Mouse (Mus musculus): ENCODE results near the gene Ptprd. TPM values are rescaled to one million over a fixed set of nuclear protein-coding genes. Genes with fewer than 3 reads are reported as not detected.

Gene Ptprd
- polyA plus RNA-seq, 1 experiment from 2014 or later, result 145 TPM

GRCm38 (mm10) chr4:77277913-77278312, 933.8 kb downstream of the Ptprd start:
- ATAC-seq (ENCODE audit: low read depth), result no peak
- Histone ChIP-seq H3K4me1 (ENCODE audit: control insufficient read depth, insufficient read depth, low read length) (no peaks in the 10 kb centered on the region), H3K27ac (ENCODE audit: low read depth, low read length) (no peak overlapping the region), H3K27me3 (ENCODE audit: control insufficient read depth, insufficient read depth, low read length) (no peaks in the 10 kb centered on the region), H3K9me3 (ENCODE audit: control insufficient read depth, low read length) (no peaks in the 10 kb centered on the region), H3K4me2 (ENCODE audit: low read depth, low read length) (no peak overlapping the region), H3K4me3 (ENCODE audit: low read depth, low read length) (no peak overlapping the region), H3K9ac (replicated peaks; ENCODE audit: low read depth, low read length) (no peak overlapping the region), H3K36me3 (ENCODE audit: control insufficient read depth, insufficient read depth, low read length) (no peaks in the 10 kb centered on the region)
- 45% methylated on average over 4 of the region's 4 CpGs for WGBS

DNA sequence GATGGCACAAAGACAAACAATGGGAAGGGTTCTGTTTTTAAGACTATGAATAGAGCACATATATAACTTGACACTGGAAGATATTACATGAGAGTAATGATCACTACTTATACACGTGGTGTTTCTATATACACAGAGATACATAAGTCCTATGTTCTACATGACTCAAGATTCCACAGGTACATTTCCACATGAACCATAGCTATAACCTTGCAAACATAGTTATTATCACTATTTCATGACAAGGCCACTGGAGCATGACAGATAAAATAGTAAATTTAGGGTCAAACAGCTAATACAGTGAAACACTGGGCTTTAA, 951.8 kb downstream of the Ptprd start:
- Histone ChIP-seq H3K27ac (ENCODE audit: low read depth, low read length) (no peak overlapping the region), H3K9me3 (ENCODE audit: control insufficient read depth, low read length) (no peaks in the 10 kb centered on the region), H3K4me3 (ENCODE audit: low read depth, low read length) (no peak overlapping the region), H3K4me1 (ENCODE audit: control insufficient read depth, insufficient read depth, low read length) (no peaks in the 10 kb centered on the region; the same call in 1 of the 2 replicates), H3K9ac (replicated peaks; ENCODE audit: low read depth, low read length) (no peak overlapping the region), H3K4me2 (ENCODE audit: low read depth, low read length) (no peak overlapping the region), H3K27me3 (ENCODE audit: control insufficient read depth, insufficient read depth, low read length) (no peaks in the 10 kb centered on the region), H3K36me3 (ENCODE audit: control insufficient read depth, insufficient read depth, low read length) (no peaks in the 10 kb centered on the region)
- WGBS, result 56% methylated on average over 1 of the region's 1 CpGs
- no peak; the same call in 1 of the 2 replicates for ATAC-seq (ENCODE audit: low read depth)

- Histone ChIP-seq H3K27ac (ENCODE audit: low read depth, low read length) (no peak overlapping the region), H3K4me2 (ENCODE audit: low read depth, low read length) (no peak overlapping the region), H3K27me3 (ENCODE audit: control insufficient read depth, insufficient read depth, low read length) (no peaks in the 10 kb centered on the region), H3K4me1 (ENCODE audit: control insufficient read depth, insufficient read depth, low read length) (no peaks in the 10 kb centered on the region; the same call in 1 of the 2 replicates), H3K9me3 (ENCODE audit: control insufficient read depth, low read length) (no peaks in the 10 kb centered on the region), H3K36me3 (ENCODE audit: control insufficient read depth, insufficient read depth, low read length) (no peaks in the 10 kb centered on the region), H3K4me3 (ENCODE audit: low read depth, low read length) (no peak overlapping the region), H3K9ac (replicated peaks; ENCODE audit: low read depth, low read length) (no peak overlapping the region)
- ATAC-seq (ENCODE audit: low read depth), result peak; percentile 90
- 36% methylated on average over 8 of the region's 8 CpGs for WGBS
Observed at GRCm38 (mm10) chr4:77259250-77259971, 952.4 kb downstream of the Ptprd start.

- no peak overlapping the region for H3K4me2 ChIP-seq (ENCODE audit: low read depth, low read length)
- no peaks in the 10 kb centered on the region for H3K4me1 ChIP-seq (ENCODE audit: control insufficient read depth, insufficient read depth, low read length)
- WGBS, result 38% methylated on average over 4 of the region's 4 CpGs
- H3K9ac ChIP-seq (replicated peaks; ENCODE audit: low read depth, low read length), result no peak overlapping the region
- no peaks in the 10 kb centered on the region for H3K36me3 ChIP-seq (ENCODE audit: control insufficient read depth, insufficient read depth, low read length)
- H3K27me3 ChIP-seq (ENCODE audit: control insufficient read depth, insufficient read depth, low read length), result no peaks in the 10 kb centered on the region
- no peaks in the 10 kb centered on the region for H3K9me3 ChIP-seq (ENCODE audit: control insufficient read depth, low read length)
- H3K27ac ChIP-seq (ENCODE audit: low read depth, low read length), result no peak overlapping the region
- ATAC-seq (ENCODE audit: low read depth), result peak; percentile 65
- no peak overlapping the region for H3K4me3 ChIP-seq (ENCODE audit: low read depth, low read length)
Observed at GRCm38 (mm10) chr4:77251188-77251587, 960.6 kb downstream of the Ptprd start.

DNA sequence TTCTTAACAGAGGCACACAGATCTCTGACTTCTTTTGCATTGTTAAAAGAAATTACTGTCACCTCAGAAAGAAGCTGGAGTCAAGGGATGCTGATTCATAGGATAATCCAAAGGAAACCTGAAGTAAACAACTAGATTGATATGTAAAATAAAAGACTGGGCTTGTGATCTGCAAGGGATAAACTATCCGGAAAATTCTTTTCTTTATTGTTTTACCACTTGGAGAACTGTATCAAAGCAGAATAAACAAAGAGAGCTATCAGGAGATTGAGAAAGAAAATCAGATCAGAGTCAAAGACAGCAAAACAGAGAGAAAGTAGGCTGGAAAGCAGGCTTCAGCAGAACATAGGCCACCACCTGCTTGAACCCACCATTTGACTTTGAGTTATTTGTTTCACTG, 962.0 kb downstream of the Ptprd start:
- no peaks in the 10 kb centered on the region for H3K27me3 ChIP-seq (ENCODE audit: control insufficient read depth, insufficient read depth, low read length)
- no peaks in the 10 kb centered on the region for H3K4me1 ChIP-seq (ENCODE audit: control insufficient read depth, insufficient read depth, low read length)
- H3K9ac ChIP-seq (replicated peaks; ENCODE audit: low read depth, low read length), result no peak overlapping the region
- no peak overlapping the region for H3K4me2 ChIP-seq (ENCODE audit: low read depth, low read length)
- H3K27ac ChIP-seq (ENCODE audit: low read depth, low read length), result no peak overlapping the region
- no peaks in the 10 kb centered on the region for H3K36me3 ChIP-seq (ENCODE audit: control insufficient read depth, insufficient read depth, low read length)
- WGBS, result 27% methylated on average over 1 of the region's 1 CpGs
- ATAC-seq (ENCODE audit: low read depth), result no peak
- no peaks in the 10 kb centered on the region for H3K9me3 ChIP-seq (ENCODE audit: control insufficient read depth, low read length)
- H3K4me3 ChIP-seq (ENCODE audit: low read depth, low read length), result no peak overlapping the region

GRCm38 (mm10) chr4:77248918-77249317, 962.8 kb downstream of the Ptprd start:
- ATAC-seq (ENCODE audit: low read depth), result no peak
- Histone ChIP-seq H3K9ac (replicated peaks; ENCODE audit: low read depth, low read length) (no peak overlapping the region), H3K27me3 (ENCODE audit: control insufficient read depth, insufficient read depth, low read length) (no peaks in the 10 kb centered on the region), H3K4me3 (ENCODE audit: low read depth, low read length) (no peak overlapping the region), H3K36me3 (ENCODE audit: control insufficient read depth, insufficient read depth, low read length) (no peaks in the 10 kb centered on the region), H3K27ac (ENCODE audit: low read depth, low read length) (no peak overlapping the region), H3K4me2 (ENCODE audit: low read depth, low read length) (no peak overlapping the region), H3K9me3 (ENCODE audit: control insufficient read depth, low read length) (no peaks in the 10 kb centered on the region), H3K4me1 (ENCODE audit: control insufficient read depth, insufficient read depth, low read length) (no peaks in the 10 kb centered on the region)
- 83% methylated on average over 1 of the region's 1 CpGs for WGBS

- no peaks in the 10 kb centered on the region for H3K36me3 ChIP-seq (ENCODE audit: control insufficient read depth, insufficient read depth, low read length)
- no peak overlapping the region; the same call in 1 of the 2 replicates for H3K9ac ChIP-seq (replicated peaks; ENCODE audit: low read depth, low read length)
- no peaks in the 10 kb centered on the region for H3K9me3 ChIP-seq (ENCODE audit: control insufficient read depth, low read length)
- 15% methylated on average over 6 of the region's 6 CpGs for WGBS
- no peak overlapping the region for H3K27ac ChIP-seq (ENCODE audit: low read depth, low read length)
- ATAC-seq (ENCODE audit: low read depth), result peak; percentile 77
- no peak overlapping the region for H3K4me2 ChIP-seq (ENCODE audit: low read depth, low read length)
- no peaks in the 10 kb centered on the region for H3K27me3 ChIP-seq (ENCODE audit: control insufficient read depth, insufficient read depth, low read length)
- H3K4me3 ChIP-seq (ENCODE audit: low read depth, low read length), result no peak overlapping the region
- peaks cover 7% of the 10 kb centered on the region for H3K4me1 ChIP-seq (ENCODE audit: control insufficient read depth, insufficient read depth, low read length)
Observed at GRCm38 (mm10) chr4:77241852-77242455, 969.8 kb downstream of the Ptprd start.

GRCm38 (mm10) chr4:77238144-77238543, 973.6 kb downstream of the Ptprd start:
- Histone ChIP-seq H3K27ac (ENCODE audit: low read depth, low read length) (no peak overlapping the region), H3K4me3 (ENCODE audit: low read depth, low read length) (no peak overlapping the region), H3K9me3 (ENCODE audit: control insufficient read depth, low read length) (no peaks in the 10 kb centered on the region), H3K27me3 (ENCODE audit: control insufficient read depth, insufficient read depth, low read length) (no peaks in the 10 kb centered on the region), H3K4me1 (ENCODE audit: control insufficient read depth, insufficient read depth, low read length) (peaks cover 7% of the 10 kb centered on the region), H3K9ac (replicated peaks; ENCODE audit: low read depth, low read length) (no peak overlapping the region), H3K4me2 (ENCODE audit: low read depth, low read length) (no peak overlapping the region), H3K36me3 (ENCODE audit: control insufficient read depth, insufficient read depth, low read length) (no peaks in the 10 kb centered on the region)
- no peak for ATAC-seq (ENCODE audit: low read depth)
- 12% methylated on average over 1 of the region's 1 CpGs for WGBS

- H3K4me3 ChIP-seq (ENCODE audit: low read depth, low read length), result no peak overlapping the region
- 74% methylated on average over 2 of the region's 2 CpGs for WGBS
- no peak overlapping the region for H3K27ac ChIP-seq (ENCODE audit: low read depth, low read length)
- no peaks in the 10 kb centered on the region for H3K4me1 ChIP-seq (ENCODE audit: control insufficient read depth, insufficient read depth, low read length)
- H3K27me3 ChIP-seq (ENCODE audit: control insufficient read depth, insufficient read depth, low read length), result no peaks in the 10 kb centered on the region
- no peaks in the 10 kb centered on the region for H3K9me3 ChIP-seq (ENCODE audit: control insufficient read depth, low read length)
- no peak overlapping the region for H3K9ac ChIP-seq (replicated peaks; ENCODE audit: low read depth, low read length)
- no peaks in the 10 kb centered on the region for H3K36me3 ChIP-seq (ENCODE audit: control insufficient read depth, insufficient read depth, low read length)
- H3K4me2 ChIP-seq (ENCODE audit: low read depth, low read length), result no peak overlapping the region
- ATAC-seq (ENCODE audit: low read depth), result no peak
Observed at GRCm38 (mm10) chr4:77233243-77233642, 978.5 kb downstream of the Ptprd start.

Measured in neural tube, embryonic 14.5 days (tissue).